9 mouse cellular contexts compared by ENCODE assay signal in the genomic region with DNA sequence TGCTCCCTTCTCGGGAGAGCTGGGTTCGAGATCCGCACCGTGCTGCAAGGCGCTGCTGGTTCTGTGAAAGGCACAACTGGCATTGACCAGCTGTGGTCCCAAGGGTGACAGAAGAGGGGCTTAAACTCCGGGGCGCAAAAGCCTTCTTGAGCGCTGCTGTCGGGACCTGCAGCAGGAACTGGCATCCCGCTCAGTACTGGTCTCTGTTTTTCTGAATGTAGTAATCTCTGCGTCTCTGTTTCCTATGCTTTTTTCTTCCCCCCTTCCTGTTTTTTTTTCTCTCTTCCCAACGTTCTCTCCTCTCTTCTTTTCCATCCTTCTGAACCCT. TPM values are rescaled to one million over a fixed set of nuclear protein-coding genes. Genes with fewer than 3 reads are reported as not detected.
DNase-seq lines count a peak whose midpoint lies in the region; ATAC-seq and TF ChIP-seq lines count a peak whose summit lies in the region.
"Had no signal": no experiment of that assay in that cellular context is flagged by ENCODE, and none has a peak within 500 bp of the region (broad histone marks: within the 10 kb centered on the region; RNA-seq: fewer than 3 reads in every experiment).

No protein-coding gene starts in this region.

- no peaks in the 10 kb centered on the region for H3K4me1 ChIP-seq in kidney, postnatal 0 days (replicated peaks; ENCODE audit: insufficient read depth, low read length)
- peaks cover 14% of the 10 kb centered on the region for H3K4me1 ChIP-seq in embryonic facial prominence, embryonic 13.5 days
- no peaks in the 10 kb centered on the region for H3K4me1 ChIP-seq in hindbrain, embryonic 11.5 days (replicated peaks; ENCODE audit: control insufficient read depth, insufficient read depth, low read length)
- H3K4me1 ChIP-seq in midbrain, embryonic 13.5 days (replicated peaks), result peaks cover 17% of the 10 kb centered on the region

- no peak overlapping the region for H3K27ac ChIP-seq in kidney, postnatal 0 days
- no peak overlapping the region for H3K27ac ChIP-seq in embryonic facial prominence, embryonic 13.5 days
- H3K27ac ChIP-seq in hindbrain, embryonic 11.5 days (ENCODE audit: low read depth, low read length), result no peak overlapping the region
- peak overlapping the region; percentile 80 for H3K27ac ChIP-seq in midbrain, embryonic 13.5 days

- H3K36me3 ChIP-seq in kidney, postnatal 0 days (ENCODE audit: insufficient read depth, low read length), result no peaks in the 10 kb centered on the region
- H3K36me3 ChIP-seq in embryonic facial prominence, embryonic 13.5 days, result no peaks in the 10 kb centered on the region
- no peaks in the 10 kb centered on the region for H3K36me3 ChIP-seq in hindbrain, embryonic 11.5 days (ENCODE audit: control insufficient read depth, insufficient read depth, low read length)
- no peaks in the 10 kb centered on the region for H3K36me3 ChIP-seq in midbrain, embryonic 13.5 days

- 3% methylated on average over 12 of the region's 12 CpGs for WGBS in kidney, postnatal 0 days
- WGBS in embryonic facial prominence, embryonic 13.5 days, result 6% methylated on average over 12 of the region's 12 CpGs
- 2% methylated on average over 12 of the region's 12 CpGs for WGBS in hindbrain, embryonic 11.5 days
- WGBS in midbrain, embryonic 13.5 days, result 1% methylated on average over 12 of the region's 12 CpGs

- TF ChIP-seq CTCF in kidney, postnatal 0 days (IDR thresholded peaks at IDR 0.05; ENCODE audit: low read depth), result no peak

- H3K4me3 ChIP-seq in kidney, postnatal 0 days (replicated peaks; ENCODE audit: low read depth, low read length), result 0 out of 2 replicates have a peak overlapping the region, but pooled peaks have one; percentile 13
- H3K4me3 ChIP-seq in embryonic facial prominence, embryonic 13.5 days, result peak overlapping the region; percentile 45
- peak overlapping the region; percentile 38 for H3K4me3 ChIP-seq in hindbrain, embryonic 11.5 days (ENCODE audit: low read depth, low read length)
- H3K4me3 ChIP-seq in midbrain, embryonic 13.5 days (replicated peaks), result peak overlapping the region; percentile 50

- H3K9ac ChIP-seq in kidney, postnatal 0 days (ENCODE audit: low read depth, low read length), result no peak overlapping the region
- H3K9ac ChIP-seq in embryonic facial prominence, embryonic 13.5 days, result peak overlapping the region; percentile 55
- H3K9ac ChIP-seq in hindbrain, embryonic 11.5 days (ENCODE audit: low read depth, low read length), result peak overlapping the region; percentile 44
- peak overlapping the region; percentile 73 for H3K9ac ChIP-seq in midbrain, embryonic 13.5 days (replicated peaks)

- peak overlapping the region; percentile 48 for H3K4me2 ChIP-seq in kidney, postnatal 0 days (ENCODE audit: low read length)
- H3K4me2 ChIP-seq in embryonic facial prominence, embryonic 13.5 days, result peak overlapping the region; percentile 69
- peak overlapping the region; percentile 67 for H3K4me2 ChIP-seq in hindbrain, embryonic 11.5 days (replicated peaks; ENCODE audit: low read depth, low read length)
- H3K4me2 ChIP-seq in midbrain, embryonic 13.5 days (replicated peaks), result peak overlapping the region; percentile 74

- peaks cover 20% of the 10 kb centered on the region for H3K27me3 ChIP-seq in kidney, postnatal 0 days (ENCODE audit: insufficient read depth, low read length)
- peaks cover 50% of the 10 kb centered on the region for H3K27me3 ChIP-seq in embryonic facial prominence, embryonic 13.5 days
- H3K27me3 ChIP-seq in hindbrain, embryonic 11.5 days (ENCODE audit: control insufficient read depth, insufficient read depth, low read length), result peaks cover 14% of the 10 kb centered on the region
- peaks cover 21% of the 10 kb centered on the region for H3K27me3 ChIP-seq in midbrain, embryonic 13.5 days

- no peaks in the 10 kb centered on the region for H3K9me3 ChIP-seq in kidney, postnatal 0 days (replicated peaks; ENCODE audit: low read length)
- no peaks in the 10 kb centered on the region for H3K9me3 ChIP-seq in embryonic facial prominence, embryonic 13.5 days
- no peaks in the 10 kb centered on the region for H3K9me3 ChIP-seq in hindbrain, embryonic 11.5 days (ENCODE audit: control insufficient read depth, low read length)
- H3K9me3 ChIP-seq in midbrain, embryonic 13.5 days, result no peaks in the 10 kb centered on the region

- DNase-seq in kidney, postnatal 0 days (ENCODE audit: low spot score), result no peak
- DNase-seq in kidney, adult 8-10 months, result no peak
- DNase-seq in hindbrain, embryonic 11.5 days (ENCODE audit: low spot score), result no peak
- DNase-seq in spleen, postnatal 4 days (ENCODE audit: low spot score in 2 of 2), result no peak
- DNase-seq in spleen, postnatal 10 days (ENCODE audit: low spot score in 2 of 2), result no peak
- no peak for DNase-seq in kidney, postnatal 4 days

- ATAC-seq in kidney, postnatal 0 days (replicated peaks; ENCODE audit: low FRiP score, low read depth), result no peak
- ATAC-seq in embryonic facial prominence, embryonic 13.5 days (ENCODE audit: insufficient number of reproducible peaks, insufficient read depth, low FRiP score, low TSS enrichment, low read depth), result no peak
- ATAC-seq in hindbrain, embryonic 11.5 days (ENCODE audit: low FRiP score), result no peak
- no peak for ATAC-seq in midbrain, embryonic 13.5 days

RNA-seq across cellular contexts. Expression of a gene that starts 1.0 kb away (rescaled TPM):
- 0.97 and 1.0 TPM in 2 replicates for polyA plus RNA-seq in kidney, postnatal 0 days (2015; fragmentation: Nextera tagmentation; extraction: Ambion mirVana)
- polyA plus RNA-seq in embryonic facial prominence, embryonic 13.5 days (2015; fragmentation: Nextera tagmentation; extraction: Ambion mirVana), result 2.9 and 6.4 TPM in 2 replicates
- polyA plus RNA-seq in hindbrain, embryonic 11.5 days (2014; fragmentation: Nextera tagmentation; extraction: Ambion mirVana), result 3.3 and 5.7 TPM in 2 replicates
- polyA plus RNA-seq in midbrain, embryonic 13.5 days (2015; fragmentation: Nextera tagmentation; extraction: Ambion mirVana), result 18.9 and 20.6 TPM in 2 replicates
- polyA plus RNA-seq: liver, adult 2 months had no signal
